Mouse (Mus musculus) heart, postnatal 25 days (tissue): ENCODE results near the gene Gm49721. TPM values are rescaled to one million over a fixed set of nuclear protein-coding genes. Genes with fewer than 3 reads are reported as not detected.
"Not testable (repeated sequence)": the region's sequence is repeated elsewhere in the genome, so short reads cannot be mapped to it uniquely, and the experiment has no call there.

Experiments
- DNase-seq: peaks from one replicate; pipeline ENCODE4 v3.0.0; 2022; ENCODE audit warnings: low spot score
- intact Hi-C: fragments of 180-260 bp; cut with DNase I; formaldehyde crosslinking; loops from one replicate; pipeline ENCODE4 v1.15.1; 2025
- total RNA-seq, 2 experiments: library from RNA; stranded (reverse); gene quantifications; 2 replicates each; pipeline ENCODE4 v1.2.3; 2021

Gm49721 gene
- total RNA-seq, result not detected

GRCm38 (mm10) chr17:6978287-6979248, at the start of gene Gm49721:
Gm49721 (plus strand) TSS chr17:6978904.
- peak; percentile 74 for DNase-seq
- intact Hi-C loops, result not testable (repeated sequence)

- intact Hi-C loops, DNase-seq: not testable (repeated sequence)
Measured at GRCm38 (mm10) chr17:6931625-6932024, 47.1 kb upstream of the Gm49721 start.

GRCm38 (mm10) chr17:6942560-6942959, 36.1 kb upstream of the Gm49721 start:
- intact Hi-C loops, result not testable (repeated sequence)

GRCm38 (mm10) chr17:6947637-6947983, 31.1 kb upstream of the Gm49721 start:
- intact Hi-C loops, DNase-seq: not testable (repeated sequence)

More at GRCm38 (mm10) chr17:6942560-6942959, 36.1 kb upstream of the Gm49721 start:
- DNase-seq, result not testable (repeated sequence)

- intact Hi-C loops, result not testable (repeated sequence)
- DNase-seq, result peak; percentile 74
Measured at GRCm38 (mm10) chr17:6947984-6948768, 30.5 kb upstream of the Gm49721 start, which contains the start of gene Rsph3b. Rsph3b (minus strand) TSS chr17:6948682.

GRCm38 (mm10) chr17:6948769-6949228, 29.9 kb upstream of the Gm49721 start:
- DNase-seq, intact Hi-C loops: not testable (repeated sequence)

GRCm38 (mm10) chr17:6958881-6959280, 19.8 kb upstream of the Gm49721 start:
- DNase-seq, intact Hi-C loops: not testable (repeated sequence)

- intact Hi-C loops, DNase-seq: not testable (repeated sequence)
Measured at GRCm38 (mm10) chr17:6959543-6960259, 19.0 kb upstream of the Gm49721 start.

GRCm38 (mm10) chr17:6960349-6960748, 18.4 kb upstream of the Gm49721 start:
- intact Hi-C loops, result not testable (repeated sequence)

GRCm38 (mm10) chr17:6960776-6961175, 17.9 kb upstream of the Gm49721 start, which contains the start of gene Tagap1:
Tagap1 (minus strand) TSS chr17:6961156.
- intact Hi-C loops, result not testable (repeated sequence)
- peak; percentile 31 for DNase-seq

More at GRCm38 (mm10) chr17:6960349-6960748, 18.4 kb upstream of the Gm49721 start:
- not testable (repeated sequence) for DNase-seq

GRCm38 (mm10) chr17:6961181-6962000, 17.3 kb upstream of the Gm49721 start:
- peak; percentile 12 for DNase-seq
- intact Hi-C loops, result not testable (repeated sequence)

- DNase-seq, intact Hi-C loops: not testable (repeated sequence)
Measured at GRCm38 (mm10) chr17:6962339-6962738, 16.4 kb upstream of the Gm49721 start.

- intact Hi-C loops, DNase-seq: not testable (repeated sequence)
Measured at GRCm38 (mm10) chr17:6962936-6963335, 15.8 kb upstream of the Gm49721 start.

GRCm38 (mm10) chr17:6965364-6965763, 13.3 kb upstream of the Gm49721 start:
- DNase-seq, intact Hi-C loops: not testable (repeated sequence)

- intact Hi-C loops, DNase-seq: not testable (repeated sequence)
Measured at GRCm38 (mm10) chr17:6967673-6968072, 11.0 kb upstream of the Gm49721 start.

GRCm38 (mm10) chr17:6970334-6970733, 8.4 kb upstream of the Gm49721 start, which contains the start of gene Rnaset2b:
Rnaset2b (plus strand) TSS chr17:6970634.
- DNase-seq, intact Hi-C loops: not testable (repeated sequence)

GRCm38 (mm10) chr17:6971238-6971637, 7.5 kb upstream of the Gm49721 start:
- intact Hi-C loops, DNase-seq: not testable (repeated sequence)

GRCm38 (mm10) chr17:6972836-6973396, 5.8 kb upstream of the Gm49721 start:
- DNase-seq, intact Hi-C loops: not testable (repeated sequence)
